Mouse (Mus musculus) heart, embryonic 11.5 days (tissue): ENCODE measurements around the gene Cplx3. TPM values are rescaled to one million over a fixed set of nuclear protein-coding genes. Genes with fewer than 3 reads are reported as not detected.
A peak's percentile ranks its signal among the peaks of the same experiment; 100 is the strongest.

ENCODE experiments used
- ATAC-seq: fragments of 200-750 bp; cut with Nextera tagmentation; replicated peaks from 2 replicates; pipeline ENCODE4 v1.8.0; 2017; ENCODE audit warnings: moderate library complexity; ENCODE audit not compliant: insufficient number of reproducible peaks, low FRiP score, low TSS enrichment
- H3K27ac ChIP-seq: fragments of 300-500 bp; sonication (generic); 2 replicates; pipeline ENCODE4 v1.5.1; 2014; ENCODE audit warnings: mild to moderate bottlenecking, low read depth, low read length
- H3K27me3 ChIP-seq: fragments of 300-500 bp; sonication (generic); 2 replicates; pipeline ENCODE4 v1.6.1; 2014; ENCODE audit warnings: mild to moderate bottlenecking, low read length, mixed read lengths; ENCODE audit not compliant: control insufficient read depth, insufficient read depth
- H3K36me3 ChIP-seq: fragments of 300-500 bp; sonication (generic); 2 replicates; pipeline ENCODE4 v1.6.1; 2014; ENCODE audit warnings: mild to moderate bottlenecking, low read length, moderate library complexity, mixed read lengths; ENCODE audit not compliant: control insufficient read depth, insufficient read depth
- H3K4me1 ChIP-seq: fragments of 300-500 bp; sonication (generic); 2 replicates; pipeline ENCODE4 v1.6.1; 2014; ENCODE audit warnings: low read length; ENCODE audit not compliant: control insufficient read depth, insufficient read depth
- H3K4me2 ChIP-seq: fragments of 300-500 bp; sonication (generic); 2 replicates; pipeline ENCODE4 v1.6.1; 2014; ENCODE audit warnings: mild to moderate bottlenecking, moderate library complexity
- H3K4me3 ChIP-seq: fragments of 300-500 bp; sonication (generic); 2 replicates; pipeline ENCODE4 v1.5.1; 2014; ENCODE audit warnings: low read depth, low read length
- H3K9ac ChIP-seq: fragments of 300-500 bp; sonication (generic); 2 replicates; pipeline ENCODE4 v1.6.1; 2014; ENCODE audit warnings: mild to moderate bottlenecking, low read depth, low read length, moderate library complexity
- H3K9me3 ChIP-seq: fragments of 300-500 bp; sonication (generic); replicated peaks from 2 replicates; pipeline ENCODE4 v1.6.1; 2016; ENCODE audit warnings: low read length; ENCODE audit not compliant: control insufficient read depth
- WGBS: fragments of 180-500 bp; shearing (Covaris S2); extraction: QIAGEN DNeasy Blood & Tissue Kit; methylation state at CpG from one replicate; pipeline ENCODE4 v1.1.7; 2014; ENCODE audit not compliant: insufficient replicate concordance; 5-methylcytosine and 5-hydroxymethylcytosine counted together
- polyA plus RNA-seq: library from polyadenylated mRNA; unstranded; fragments of >200 nt; fragmentation: Nextera tagmentation; extraction: Ambion mirVana; gene quantifications from 2 replicates; pipeline ENCODE4 v1.2.1, GENCODE M21; 2014

The Cplx3 gene
- polyA plus RNA-seq, 1 experiment from 2014 or later: not detected

DNA sequence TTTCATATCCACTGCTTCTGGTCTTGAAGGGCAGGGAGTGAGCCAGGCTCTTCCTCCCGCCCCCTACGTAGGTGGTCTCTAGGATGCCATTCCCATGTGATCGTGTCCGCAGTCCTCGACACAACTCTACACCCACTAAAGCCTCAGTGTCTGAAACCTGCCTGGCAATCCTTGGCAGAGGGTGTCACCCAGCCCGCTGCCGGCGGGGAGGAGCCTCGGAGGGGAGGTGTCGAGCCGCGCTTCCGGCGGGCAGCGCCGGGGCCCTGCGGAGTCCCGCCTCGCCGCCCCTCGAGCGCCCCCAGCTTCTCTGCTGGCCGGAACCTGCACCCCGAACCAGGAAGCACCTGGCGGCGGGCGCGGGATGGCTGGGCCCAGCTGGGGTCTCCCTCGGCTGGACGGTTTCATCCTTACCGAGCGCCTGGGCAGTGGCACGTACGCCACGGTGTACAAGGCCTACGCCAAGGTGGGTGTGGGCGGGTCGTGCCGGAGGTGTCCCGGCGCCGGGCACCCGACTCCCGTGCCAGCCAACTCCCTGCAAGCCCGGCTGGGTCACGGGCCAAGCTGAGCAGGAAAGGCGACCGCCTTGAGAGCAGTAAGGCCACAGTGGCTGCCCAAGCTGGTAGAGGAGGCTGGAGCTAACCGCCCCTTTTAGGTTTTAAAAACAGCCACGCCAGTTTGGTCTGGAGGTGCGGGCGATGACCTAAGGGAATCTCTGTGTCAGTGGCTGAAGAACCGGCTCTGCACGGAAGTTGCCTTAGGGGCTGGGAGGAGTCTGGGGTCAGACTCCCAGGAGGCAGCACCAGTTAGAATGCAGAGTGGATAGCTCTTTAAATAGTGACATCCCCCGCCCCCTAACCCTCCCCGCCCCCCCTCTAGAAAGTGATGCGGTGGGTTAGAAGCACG lies 16.6 kb downstream of the Cplx3 start, which contains the start of gene Ulk3:
Gene Ulk3 (plus strand): TSS at position 229 of the 903 bp plus-strand sequence.
- ATAC-seq: peak; percentile 80
- under 1% methylated on average over 57 of the region's 58 CpGs for WGBS
- Histone ChIP-seq H3K36me3 (peaks cover 2% of the 10 kb centered on the region), H3K27me3 (no peaks in the 10 kb centered on the region), H3K27ac (peak within 1 kb of the TSS; percentile 70), H3K9me3 (no peaks in the 10 kb centered on the region), H3K4me2 (peak within 1 kb of the TSS; percentile 74), H3K4me3 (peak within 1 kb of the TSS; percentile 63), H3K4me1 (peaks cover 21% of the 10 kb centered on the region; the same call in 1 of the 2 replicates), H3K9ac (peak within 1 kb of the TSS; percentile 80)

DNA sequence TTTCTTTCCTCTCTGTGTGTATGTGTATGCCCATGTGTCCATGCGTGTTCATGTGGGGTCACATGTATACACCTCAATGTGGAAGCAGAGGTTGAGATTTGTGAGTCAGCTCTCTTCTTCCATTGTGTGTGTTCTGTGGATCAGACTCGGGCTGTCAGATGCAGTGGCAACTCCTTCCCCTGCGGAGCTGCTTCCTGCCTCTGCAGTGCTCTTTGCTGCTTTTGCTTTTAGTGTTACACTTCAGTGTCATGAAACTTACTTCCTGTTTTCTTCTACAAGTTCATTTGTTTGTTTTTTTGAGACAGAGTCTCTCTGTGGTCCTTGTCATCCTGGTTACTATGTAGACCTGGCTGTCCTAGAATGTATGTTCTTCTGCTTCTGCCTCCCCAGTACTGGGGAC lies 21.1 kb downstream of the Cplx3 start:
- Histone ChIP-seq H3K9ac (no peak overlapping the region), H3K36me3 (peaks cover 14% of the 10 kb centered on the region), H3K4me2 (no peak overlapping the region), H3K4me1 (peaks cover 8% of the 10 kb centered on the region; the same call in 1 of the 2 replicates), H3K27ac (no peak overlapping the region), H3K4me3 (no peak overlapping the region), H3K9me3 (no peaks in the 10 kb centered on the region), H3K27me3 (no peaks in the 10 kb centered on the region)
- WGBS: 84% methylated on average over 3 of the region's 3 CpGs
- no peak for ATAC-seq

DNA sequence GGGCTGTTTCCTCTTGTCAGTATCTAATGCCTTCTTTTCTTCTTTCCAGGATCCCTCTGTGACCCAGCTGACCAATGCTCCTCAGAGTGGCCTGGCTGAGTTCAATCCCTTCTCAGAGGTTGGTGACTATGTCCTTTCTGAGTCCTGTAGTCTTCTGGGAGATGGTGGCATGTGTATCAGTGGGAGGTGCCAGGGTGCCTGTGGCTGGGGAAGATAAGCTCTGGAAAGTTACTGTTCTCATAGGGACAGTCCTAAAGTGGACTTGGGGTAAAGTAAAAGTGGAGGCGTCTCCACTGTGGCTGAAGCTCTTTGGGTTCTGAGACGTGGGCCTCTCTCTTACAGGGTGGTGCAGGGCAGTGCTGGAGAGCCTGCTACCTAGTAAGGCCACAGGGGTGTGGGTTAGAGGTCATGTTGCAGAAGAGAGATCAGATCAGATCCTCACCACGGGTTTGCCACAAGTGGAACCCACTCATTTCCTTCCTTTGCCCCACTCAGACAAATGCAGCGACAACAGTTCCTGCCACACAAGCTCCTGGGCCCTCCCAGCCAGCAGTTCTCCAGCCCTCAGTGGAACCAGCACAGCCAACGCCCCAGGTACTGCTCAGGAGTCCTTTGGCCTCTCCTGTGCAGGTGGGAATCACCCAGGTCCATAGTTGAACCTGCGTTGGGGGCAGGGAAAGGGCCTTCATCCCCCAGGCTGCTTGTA lies 28.8 kb downstream of the Cplx3 start:
- Histone ChIP-seq H3K36me3 (peaks cover 13% of the 10 kb centered on the region), H3K27ac (no peak overlapping the region), H3K4me3 (no peak overlapping the region), H3K9ac (0 out of 2 replicates have a peak overlapping the region, but pooled peaks have one; percentile 28), H3K4me2 (no peak overlapping the region), H3K9me3 (no peaks in the 10 kb centered on the region), H3K4me1 (peaks cover 3% of the 10 kb centered on the region; the same call in 1 of the 2 replicates), H3K27me3 (no peaks in the 10 kb centered on the region)
- WGBS: 75% methylated on average over 6 of the region's 6 CpGs
- no peak for ATAC-seq

DNA sequence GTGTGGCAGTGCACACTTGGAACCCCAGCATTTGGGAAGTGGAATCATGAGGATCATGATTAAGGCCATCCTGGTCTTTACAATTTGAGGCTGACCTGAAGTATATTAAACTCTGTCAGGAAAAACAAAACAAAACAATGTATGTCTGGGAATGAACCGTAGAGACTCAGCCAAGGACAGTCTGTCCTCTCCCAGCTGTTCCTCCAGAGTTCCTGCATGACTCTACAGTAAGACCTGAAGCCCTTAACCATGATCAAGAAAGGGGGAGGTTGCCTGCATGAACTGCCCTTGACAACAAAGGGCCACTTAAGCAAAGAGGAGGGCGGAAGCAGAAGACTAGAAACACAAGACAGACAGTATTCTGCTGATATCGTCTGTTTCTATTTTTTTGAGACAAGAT lies 30.5 kb downstream of the Cplx3 start:
- no peak for ATAC-seq
- H3K4me3 ChIP-seq: no peak overlapping the region

DNA sequence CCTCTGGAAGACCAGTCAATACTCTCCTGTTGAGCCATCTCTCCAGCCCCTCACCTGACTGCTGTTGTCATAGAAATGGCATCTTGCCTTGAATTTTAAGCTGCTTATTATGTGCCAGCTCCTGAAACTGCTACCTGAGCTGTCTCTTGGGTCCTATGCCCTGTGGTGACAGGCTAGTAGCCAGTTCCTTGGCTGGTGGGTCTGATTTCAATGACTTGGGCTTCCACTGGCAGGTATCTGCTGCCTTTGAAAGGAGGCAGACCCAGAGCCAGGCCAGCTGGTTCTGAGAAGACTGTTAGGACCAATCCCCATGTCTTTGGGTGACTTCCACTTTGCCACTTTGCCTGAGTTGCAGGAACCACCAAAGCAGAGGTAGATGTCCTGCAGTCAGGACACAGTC lies 31.7 kb downstream of the Cplx3 start:
- no peaks in the 10 kb centered on the region for H3K9me3 ChIP-seq
- no peak for ATAC-seq
- H3K4me3 ChIP-seq: no peak overlapping the region
- H3K27ac ChIP-seq: no peak overlapping the region
- H3K4me1 ChIP-seq: peaks cover 3% of the 10 kb centered on the region; the same call in 1 of the 2 replicates
- no peaks in the 10 kb centered on the region for H3K27me3 ChIP-seq
- H3K36me3 ChIP-seq: peaks cover 9% of the 10 kb centered on the region
- H3K9ac ChIP-seq: no peak overlapping the region
- H3K4me2 ChIP-seq: no peak overlapping the region

More for the DNA sequence above, 30.5 kb downstream of the Cplx3 start:
- Histone ChIP-seq H3K27ac (no peak overlapping the region), H3K4me1 (peaks cover 3% of the 10 kb centered on the region; the same call in 1 of the 2 replicates), H3K27me3 (no peaks in the 10 kb centered on the region), H3K9ac (no peak overlapping the region), H3K9me3 (no peaks in the 10 kb centered on the region), H3K36me3 (peaks cover 10% of the 10 kb centered on the region), H3K4me2 (no peak overlapping the region)
- WGBS: 77% methylated on average over 3 of the region's 3 CpGs

DNA sequence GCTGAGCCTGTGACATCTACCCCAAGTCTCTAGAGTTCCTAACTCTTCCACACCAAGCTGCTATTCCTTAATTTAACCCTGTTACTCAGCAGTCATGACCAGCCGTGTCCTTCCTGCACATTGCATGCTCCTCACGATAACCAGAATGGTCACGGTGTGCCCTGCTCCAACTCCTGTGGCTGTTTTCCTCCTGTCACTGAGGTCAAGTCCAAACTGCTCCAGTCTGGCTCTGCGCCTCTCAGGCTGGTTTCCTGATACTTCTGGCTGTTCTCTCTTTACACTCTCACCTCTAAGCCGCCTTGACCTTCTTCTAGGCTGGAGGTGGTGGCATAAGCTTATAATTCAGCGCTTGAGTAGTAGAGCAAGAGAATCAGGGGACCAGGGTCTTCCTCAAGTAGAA lies 37.6 kb downstream of the Cplx3 start:
- no peaks in the 10 kb centered on the region for H3K9me3 ChIP-seq
- H3K4me1 ChIP-seq: peaks cover 3% of the 10 kb centered on the region
- H3K27ac ChIP-seq: peak overlapping the region; percentile 31; the same call in 1 of the 2 replicates
- no peak overlapping the region for H3K4me3 ChIP-seq
- no peaks in the 10 kb centered on the region for H3K27me3 ChIP-seq
- ATAC-seq: no peak
- no peak overlapping the region for H3K9ac ChIP-seq
- H3K36me3 ChIP-seq: no peaks in the 10 kb centered on the region; the same call in 1 of the 2 replicates
- H3K4me2 ChIP-seq: no peak overlapping the region
- WGBS: 79% methylated on average over 6 of the region's 6 CpGs

DNA sequence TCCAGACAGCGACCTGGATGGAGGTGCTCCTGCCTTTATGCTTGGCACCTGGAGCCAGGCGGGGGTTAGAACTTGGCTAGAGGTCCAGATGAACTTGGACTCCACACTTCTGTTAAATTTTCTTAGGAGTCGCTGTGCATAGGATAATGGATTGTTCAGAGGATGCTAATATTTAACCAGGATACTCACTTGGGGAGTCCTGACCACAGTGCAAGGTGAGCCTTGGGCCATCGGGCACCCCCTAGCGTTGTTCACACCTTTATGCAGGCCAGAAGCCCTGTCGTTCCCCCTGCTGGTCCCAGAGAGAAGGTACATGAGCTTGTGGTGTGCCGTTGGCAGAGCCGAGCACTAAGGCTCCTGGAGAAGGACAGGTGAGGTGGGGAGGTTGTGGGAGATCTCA lies 39.2 kb downstream of the Cplx3 start:
- Histone ChIP-seq H3K36me3 (no peaks in the 10 kb centered on the region; the same call in 1 of the 2 replicates), H3K4me3 (no peak overlapping the region), H3K27ac (no peak overlapping the region), H3K9me3 (no peaks in the 10 kb centered on the region), H3K9ac (no peak overlapping the region), H3K4me2 (no peak overlapping the region), H3K27me3 (no peaks in the 10 kb centered on the region), H3K4me1 (peaks cover 18% of the 10 kb centered on the region)
- WGBS: 57% methylated on average over 8 of the region's 8 CpGs
- ATAC-seq: no peak

DNA sequence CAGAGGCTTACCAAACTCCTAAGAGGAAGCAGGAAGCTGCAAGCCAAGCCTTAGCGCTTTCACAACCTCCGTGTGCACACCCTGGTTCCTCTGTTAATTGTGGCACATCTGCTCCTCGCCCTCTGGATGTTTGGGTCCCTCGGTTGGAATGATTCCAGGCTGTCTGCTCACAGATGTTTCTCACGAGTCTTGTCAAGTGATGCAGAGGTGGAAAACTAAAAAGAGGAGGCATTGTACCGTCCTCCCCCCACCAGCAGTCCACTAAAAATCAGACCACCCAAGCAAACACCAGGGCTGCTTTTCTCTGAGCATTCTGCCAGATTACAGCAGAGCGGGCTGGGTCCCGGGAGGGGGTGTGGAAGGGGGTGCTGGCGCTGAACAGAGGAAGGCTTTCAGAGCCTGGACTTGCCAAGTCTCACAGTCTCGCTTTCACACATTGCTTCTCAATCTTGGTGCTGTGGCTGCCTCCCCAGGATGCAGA lies 40.3 kb downstream of the Cplx3 start:
- Histone ChIP-seq H3K4me3 (no peak overlapping the region), H3K9ac (no peak overlapping the region), H3K9me3 (no peaks in the 10 kb centered on the region), H3K4me2 (no peak overlapping the region), H3K4me1 (peaks cover 24% of the 10 kb centered on the region), H3K36me3 (no peaks in the 10 kb centered on the region; the same call in 1 of the 2 replicates), H3K27me3 (no peaks in the 10 kb centered on the region), H3K27ac (0 out of 2 replicates have a peak overlapping the region, but pooled peaks have one; percentile 2)
- ATAC-seq: no peak
- WGBS: 45% methylated on average over 10 of the region's 10 CpGs
